Mouse (Mus musculus) thymus, adult 2 months (tissue): ENCODE measurements at regions not wholly inside any gene's neighbourhood (a gene's known extent, or its start where the extent isn't known, plus 50 kb on each side); places are given as distances from the start of the nearest gene placed in this dataset.
"Not testable (repeated sequence)": the region's sequence is repeated elsewhere in the genome, so short reads cannot be mapped to it uniquely, and the experiment has no call there.

Source experiments
- DNase-seq: peaks from one replicate; pipeline ENCODE4 v3.0.0; 2021
- H3K27ac ChIP-seq: fragments of 200-500 bp; 2 replicates; pipeline ENCODE4 v1.5.1; 2012; ENCODE audit warnings: low read length, control low read depth; ENCODE audit not compliant: control insufficient read depth, insufficient read depth
- H3K27me3 ChIP-seq: fragments of 200-500 bp; 2 replicates; pipeline ENCODE4 v1.6.1; 2012; ENCODE audit warnings: mild to moderate bottlenecking, low read length, moderate library complexity, mixed read lengths; ENCODE audit not compliant: control insufficient read depth, insufficient read depth
- H3K36me3 ChIP-seq: fragments of 200-500 bp; 2 replicates; pipeline ENCODE4 v1.6.1; 2012; ENCODE audit warnings: mild to moderate bottlenecking, low read length, moderate library complexity; ENCODE audit not compliant: control insufficient read depth, insufficient read depth
- H3K4me1 ChIP-seq: fragments of 200-500 bp; replicated peaks from 2 replicates; pipeline ENCODE4 v1.6.1; 2012; ENCODE audit warnings: low read length; ENCODE audit not compliant: control insufficient read depth, insufficient read depth
- H3K4me3 ChIP-seq: fragments of 200-500 bp; 2 replicates; pipeline ENCODE4 v1.5.1; 2012; ENCODE audit warnings: mild to moderate bottlenecking, low read length, control low read depth, moderate library complexity; ENCODE audit not compliant: control insufficient read depth, insufficient read depth
- CTCF ChIP-seq: fragments of 200-500 bp; IDR thresholded peaks from 2 replicates; pipeline ENCODE4 v1.5.1; 2012; ENCODE audit warnings: mild to moderate bottlenecking, control low read depth, low read length, moderate library complexity, borderline replicate concordance; ENCODE audit not compliant: control insufficient read depth, poor library complexity, insufficient read depth; ENCODE audit errors: extremely low read depth
- POLR2A ChIP-seq: fragments of 200-500 bp; IDR thresholded peaks from 2 replicates; pipeline ENCODE4 v1.6.1; 2012; ENCODE audit warnings: mild to moderate bottlenecking, low read length, control low read depth, moderate library complexity; ENCODE audit not compliant: control insufficient read depth, poor library complexity, insufficient read depth; ENCODE audit errors: extremely low read depth
- WGBS: fragments of 180-500 bp; shearing (Covaris S2); methylation state at CpG from one replicate; pipeline ENCODE4 v1.1.7; 2018; 5-methylcytosine and 5-hydroxymethylcytosine counted together

DNA sequence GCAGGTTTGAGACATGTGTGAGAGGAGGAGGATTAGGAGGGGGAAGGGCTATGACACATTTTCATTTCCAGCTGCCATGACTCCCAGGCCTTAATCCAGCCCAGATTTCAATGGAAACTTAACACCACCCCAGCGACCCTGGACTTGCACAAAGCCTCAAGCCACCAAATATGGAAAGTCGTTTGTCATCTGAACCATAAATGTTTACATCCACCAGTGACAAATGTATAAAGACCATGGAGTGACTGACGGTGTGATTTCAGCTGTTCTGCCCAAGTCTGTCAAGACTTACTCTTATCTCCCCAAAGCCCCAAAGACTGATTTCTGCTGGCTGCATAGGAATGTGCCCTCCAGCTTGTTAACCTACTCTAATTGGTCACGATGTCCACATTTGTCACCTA lies 855.2 kb downstream of the Ttll7 start:
- Histone ChIP-seq H3K27ac (no peak overlapping the region), H3K36me3 (no peaks in the 10 kb centered on the region), H3K27me3 (no peaks in the 10 kb centered on the region), H3K4me3 (no peak overlapping the region), H3K4me1 (no peaks in the 10 kb centered on the region)
- no peak for DNase-seq
- WGBS, result 70% methylated on average over 4 of the region's 4 CpGs
- TF ChIP-seq POLR2A (no peak), CTCF (no peak)

DNA sequence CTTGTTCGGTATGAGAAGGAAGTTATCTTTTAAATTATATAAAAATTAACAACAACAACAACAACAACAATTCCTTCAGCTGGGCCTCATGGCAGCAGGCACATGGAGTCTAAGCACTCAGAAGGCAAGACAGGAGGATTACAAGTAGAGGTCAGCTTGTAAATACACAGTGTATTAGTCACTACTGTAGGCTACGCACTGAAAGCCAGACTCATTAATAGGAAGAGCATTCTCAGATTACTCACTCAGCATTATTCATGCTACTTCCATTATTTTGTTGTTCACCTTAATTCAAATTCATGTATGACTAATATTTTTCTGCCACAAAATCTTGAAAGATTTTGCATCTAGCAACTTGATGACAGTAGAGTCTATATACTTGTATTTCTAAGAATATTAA lies 831.6 kb downstream of the Ttll7 start:
- no peaks in the 10 kb centered on the region for H3K36me3 ChIP-seq
- 98% methylated on average over 2 of the region's 2 CpGs for WGBS
- no peak for TF ChIP-seq CTCF
- no peak for TF ChIP-seq POLR2A
- DNase-seq, result no peak
- no peaks in the 10 kb centered on the region for H3K4me1 ChIP-seq
- H3K4me3 ChIP-seq, result no peak overlapping the region
- no peak overlapping the region for H3K27ac ChIP-seq
- H3K27me3 ChIP-seq, result no peaks in the 10 kb centered on the region

DNA sequence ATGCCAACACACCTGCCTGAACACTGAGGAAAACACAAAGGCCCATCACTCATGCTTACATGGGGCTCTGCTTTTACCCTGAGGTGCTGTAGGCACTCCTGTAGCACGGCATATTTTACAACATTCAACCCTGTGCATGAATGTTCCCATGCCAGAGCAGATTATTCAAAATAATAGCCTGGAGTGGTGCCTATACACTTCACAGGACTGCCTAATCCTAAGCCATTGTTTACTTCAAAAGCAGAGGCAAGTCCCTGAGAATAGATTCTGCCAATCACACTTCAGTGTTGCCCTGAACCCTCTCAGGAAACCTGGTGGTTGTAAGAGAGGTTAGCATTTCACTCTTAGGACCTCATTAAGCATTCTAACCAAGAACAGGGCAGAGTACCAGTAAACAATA lies 828.1 kb downstream of the Ttll7 start:
- Histone ChIP-seq H3K36me3 (no peaks in the 10 kb centered on the region), H3K27ac (no peak overlapping the region), H3K4me1 (no peaks in the 10 kb centered on the region), H3K4me3 (no peak overlapping the region), H3K27me3 (no peaks in the 10 kb centered on the region)
- DNase-seq, result no peak
- TF ChIP-seq POLR2A (no peak), CTCF (no peak)
- 76% methylated on average over 1 of the region's 1 CpGs for WGBS

DNA sequence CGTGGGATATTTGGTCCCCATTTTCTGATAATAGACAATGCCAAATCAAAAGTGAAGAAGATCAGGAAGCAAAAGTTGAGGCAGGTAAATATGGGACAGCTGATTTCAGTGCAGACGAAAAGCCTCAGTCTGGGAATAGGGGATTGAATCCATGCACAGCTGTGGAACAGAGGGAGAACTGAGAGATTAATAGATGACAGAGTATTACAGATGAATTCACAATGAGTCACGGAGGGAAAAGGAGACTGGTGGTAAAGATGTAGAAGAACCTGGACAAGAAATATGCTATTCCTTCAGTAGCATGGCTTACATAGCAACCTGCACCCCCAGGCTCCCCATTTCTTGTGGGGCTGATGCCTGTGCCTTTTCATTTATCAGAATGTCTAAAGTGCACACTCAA lies 810.4 kb downstream of the Ttll7 start:
- DNase-seq, result no peak
- Histone ChIP-seq H3K27ac (no peak overlapping the region), H3K27me3 (no peaks in the 10 kb centered on the region), H3K36me3 (no peaks in the 10 kb centered on the region), H3K4me1 (no peaks in the 10 kb centered on the region), H3K4me3 (no peak overlapping the region)
- TF ChIP-seq POLR2A (no peak), CTCF (no peak)
- WGBS, result 95% methylated on average over 3 of the region's 3 CpGs

DNA sequence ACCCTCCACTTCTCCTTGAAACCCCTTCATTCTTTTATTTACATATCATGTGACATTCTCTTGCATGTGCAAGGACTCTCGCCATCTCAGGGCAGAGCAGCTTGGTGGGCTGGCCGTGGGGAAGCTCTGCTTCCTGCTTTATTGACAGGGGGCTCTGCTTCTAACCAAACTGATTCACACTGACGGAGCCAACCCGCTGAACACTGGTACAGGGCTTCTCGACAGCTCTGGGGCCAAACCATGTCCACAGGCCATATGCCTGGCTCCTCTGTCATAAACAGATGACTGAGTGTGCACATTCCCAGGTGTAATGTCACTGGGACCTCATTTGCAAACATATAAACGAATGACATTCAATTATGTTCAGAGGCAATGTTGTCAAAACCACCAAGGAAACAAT lies 800.7 kb downstream of the Ttll7 start:
- Histone ChIP-seq H3K4me3 (no peak overlapping the region), H3K4me1 (no peaks in the 10 kb centered on the region), H3K27ac (no peak overlapping the region), H3K27me3 (no peaks in the 10 kb centered on the region), H3K36me3 (no peaks in the 10 kb centered on the region)
- 73% methylated on average over 6 of the region's 6 CpGs for WGBS
- TF ChIP-seq POLR2A, result no peak
- TF ChIP-seq CTCF, result no peak
- DNase-seq, result no peak

DNA sequence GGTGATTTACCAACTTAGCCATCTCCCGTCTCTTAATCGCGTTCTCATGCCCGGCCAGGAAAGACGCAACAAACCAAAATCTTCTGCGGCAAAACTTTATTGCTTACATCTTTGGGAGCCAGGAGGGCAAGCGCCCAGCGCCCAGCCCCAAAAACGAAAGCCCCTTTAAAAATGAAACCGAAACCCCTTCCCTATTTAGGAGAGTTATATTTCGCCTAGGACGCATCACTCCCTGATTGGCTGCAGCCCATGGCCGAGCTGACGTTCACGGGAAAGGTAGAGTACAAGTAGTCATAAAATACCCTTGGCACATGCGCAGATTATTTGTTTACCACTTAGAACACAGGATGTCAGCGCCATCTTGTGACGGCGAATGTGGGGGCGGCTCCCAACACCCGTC lies 783.3 kb downstream of the Ttll7 start:
- H3K36me3 ChIP-seq, H3K4me1 ChIP-seq, H3K27ac ChIP-seq, DNase-seq, H3K4me3 ChIP-seq, H3K27me3 ChIP-seq: not testable (repeated sequence)
- WGBS, result 98% methylated on average over 21 of the region's 21 CpGs

DNA sequence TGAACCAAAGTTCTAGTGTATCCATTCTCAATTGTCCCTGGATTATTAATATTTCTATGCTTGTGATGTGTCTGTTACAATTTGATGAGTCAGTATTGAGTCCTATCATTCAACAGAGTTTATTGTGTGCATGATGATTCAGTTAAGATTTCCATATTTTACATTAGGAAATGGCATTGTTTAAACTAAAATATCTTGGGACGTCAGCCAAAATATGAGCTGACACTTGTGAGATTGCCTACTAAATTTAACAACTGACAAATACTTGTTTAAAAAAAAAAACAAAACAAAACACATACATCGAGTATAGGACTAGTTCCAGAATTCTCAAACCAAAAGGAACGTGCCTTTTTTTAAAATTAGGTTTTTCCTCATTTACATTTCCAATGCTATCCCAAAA lies 779.0 kb downstream of the Ttll7 start:
- Histone ChIP-seq H3K4me3 (no peak overlapping the region), H3K36me3 (no peaks in the 10 kb centered on the region), H3K27me3 (no peaks in the 10 kb centered on the region), H3K27ac (no peak overlapping the region), H3K4me1 (no peaks in the 10 kb centered on the region)
- 90% methylated on average over 3 of the region's 3 CpGs for WGBS
- DNase-seq, result no peak
- TF ChIP-seq CTCF, result no peak
- no peak for TF ChIP-seq POLR2A
